Mouse (Mus musculus): ENCODE results near the gene Agl. TPM values are rescaled to one million over a fixed set of nuclear protein-coding genes. Genes with fewer than 3 reads are reported as not detected.
A peak's percentile ranks its signal among the peaks of the same experiment; 100 is the strongest.
"Not testable (repeated sequence)": the region's sequence is repeated elsewhere in the genome, so short reads cannot be mapped to it uniquely, and the experiment has no call there.

Agl gene
- total RNA-seq, 2 experiments from 2014 or later, result 38.6 to 42.9 TPM

- DNase-seq (ENCODE audit: low spot score in 2 of 2), result no peak
Observed at GRCm38 (mm10) chr3:116817231-116817630, 9.3 kb upstream of the Agl start.

- no peak for DNase-seq (ENCODE audit: low spot score in 2 of 2)
Observed at GRCm38 (mm10) chr3:116816674-116817215, 8.8 kb upstream of the Agl start.

DNA sequence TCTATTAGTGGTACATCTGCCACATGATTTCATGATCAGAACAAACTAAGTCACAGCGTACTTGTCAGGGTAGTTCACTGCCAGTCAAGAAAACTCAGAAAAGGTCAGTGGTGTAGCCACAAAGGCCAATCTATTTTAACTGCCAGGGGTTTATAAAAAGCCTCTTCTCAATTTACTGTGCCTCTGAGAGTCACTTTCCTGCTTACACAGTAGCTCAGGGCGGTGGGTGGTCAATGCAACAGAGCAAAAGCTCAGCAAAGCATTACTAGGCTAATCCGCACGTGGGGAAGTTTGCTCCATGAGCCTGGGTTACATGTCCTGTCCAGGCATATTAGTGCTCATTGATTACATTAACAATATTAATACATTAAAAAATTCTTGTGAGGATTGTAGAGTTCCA lies 8.0 kb upstream of the Agl start:
- no peak for DNase-seq (ENCODE audit: low spot score in 2 of 2)

DNA sequence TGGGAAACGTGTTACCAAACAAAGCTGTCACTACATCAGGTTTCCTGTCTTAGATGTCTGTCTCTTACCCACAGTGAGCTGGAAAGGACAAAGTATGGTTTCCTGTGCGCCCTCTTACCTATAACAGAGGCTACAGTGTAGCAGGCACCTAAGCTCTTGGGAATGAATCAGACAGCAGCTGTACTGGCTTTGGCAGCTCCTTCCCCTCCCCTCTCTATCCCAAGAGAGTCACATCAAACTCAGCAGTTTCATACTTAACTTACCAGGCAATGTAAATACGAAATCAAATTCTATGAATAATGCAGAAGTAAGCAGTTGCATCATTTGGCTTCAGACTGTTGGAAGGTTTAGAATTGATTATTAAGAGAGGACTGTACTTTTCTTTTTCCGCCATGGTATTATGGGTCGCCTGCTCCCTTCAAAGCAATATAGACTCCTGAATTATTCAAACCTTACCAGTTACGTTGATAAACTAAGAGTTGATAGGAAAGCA lies 7.4 kb upstream of the Agl start:
- DNase-seq (ENCODE audit: low spot score in 2 of 2), result no peak

GRCm38 (mm10) chr3:116812946-116813345 lies 5.0 kb upstream of the Agl start:
- DNase-seq (ENCODE audit: low spot score in 2 of 2), result no peak

- not testable (repeated sequence) for DNase-seq (ENCODE audit: low spot score in 2 of 2)
Observed at GRCm38 (mm10) chr3:116810351-116810750, 2.4 kb upstream of the Agl start.

GRCm38 (mm10) chr3:116809221-116809620 lies 1.3 kb upstream of the Agl start:
- peak in 1 of 2 experiments; percentile 3 for DNase-seq (ENCODE audit: low spot score in 2 of 2)

GRCm38 (mm10) chr3:116808507-116809217 lies 696 bp upstream of the Agl start:
- peak in 1 of 2 experiments; percentile 17 for DNase-seq (ENCODE audit: low spot score in 2 of 2)

DNA sequence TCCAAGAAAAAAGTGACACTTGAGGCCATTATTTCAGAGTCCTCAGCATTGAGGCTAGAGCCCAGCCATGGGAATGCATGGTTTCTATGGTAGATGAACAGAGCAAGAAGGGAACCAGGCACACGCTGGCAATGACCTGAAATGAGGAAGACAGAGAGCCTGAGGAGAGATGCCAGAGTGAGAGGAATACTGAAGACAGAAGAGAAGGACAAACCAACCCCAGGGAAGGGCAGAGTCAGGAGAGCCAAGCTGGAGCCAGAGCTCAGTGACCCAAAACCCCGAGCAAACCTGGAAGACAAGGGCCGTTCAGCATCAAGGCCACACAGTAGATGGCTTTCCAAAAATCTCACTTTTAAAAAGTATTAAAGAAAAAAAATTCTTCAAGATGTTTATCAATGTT lies 2.1 kb downstream of the Agl start:
- no peak for DNase-seq (ENCODE audit: low spot score in 2 of 2)

GRCm38 (mm10) chr3:116804746-116805285 lies 3.1 kb downstream of the Agl start:
- DNase-seq (ENCODE audit: low spot score in 2 of 2), result no peak

DNA sequence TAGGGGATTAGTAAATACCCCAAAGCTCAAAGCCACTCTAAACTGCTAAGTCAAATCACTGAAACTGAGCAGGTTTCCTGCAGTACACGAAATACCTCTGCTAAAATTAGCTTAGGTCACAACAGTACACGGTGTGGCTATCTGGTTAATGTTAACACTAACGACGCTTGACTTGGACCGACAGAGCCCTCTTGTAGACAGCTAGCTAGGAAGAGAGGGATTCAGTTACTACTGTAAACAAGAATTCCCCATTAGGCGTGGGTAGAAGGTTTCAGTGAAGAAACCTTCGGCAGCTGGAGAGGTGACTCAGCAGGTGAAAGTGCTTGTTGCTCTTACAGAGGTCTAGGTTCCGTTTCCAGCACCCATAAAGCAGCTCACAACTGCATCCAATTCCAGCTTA lies 6.2 kb downstream of the Agl start:
- DNase-seq (ENCODE audit: low spot score in 2 of 2), result no peak

DNA sequence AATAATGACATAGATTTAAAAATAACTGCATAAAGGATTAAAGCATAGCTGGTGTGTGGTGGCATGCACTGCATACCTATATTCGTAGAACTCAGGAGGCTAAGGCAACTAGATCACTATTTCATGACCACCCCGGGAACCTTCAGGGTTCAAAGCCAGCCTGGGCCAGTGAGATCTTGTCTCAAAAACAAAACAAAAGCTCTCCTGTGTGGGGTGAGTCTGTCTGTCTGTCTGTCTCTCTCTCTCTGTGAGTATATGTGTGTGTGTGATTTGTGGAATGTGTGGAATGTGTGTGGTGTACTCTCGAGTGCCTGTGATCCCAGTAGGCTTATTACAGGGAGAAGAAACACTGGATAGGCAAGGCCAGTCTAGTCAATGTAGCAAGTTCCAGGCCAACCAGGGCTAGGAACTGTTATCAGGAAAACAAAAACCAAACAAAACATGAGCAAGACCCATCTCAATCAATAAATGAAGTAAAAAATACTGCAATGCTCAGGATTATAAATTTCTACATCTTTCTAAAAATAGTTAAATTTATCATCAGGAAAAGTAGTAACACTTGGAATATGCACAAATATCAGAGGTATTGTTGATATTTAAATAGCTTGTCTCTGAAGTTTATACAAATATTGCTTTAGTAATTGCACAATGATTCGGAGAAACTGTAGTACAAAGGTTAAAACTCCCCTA lies 9.0 kb downstream of the Agl start:
- DNase-seq (ENCODE audit: low spot score in 2 of 2), result no peak

DNA sequence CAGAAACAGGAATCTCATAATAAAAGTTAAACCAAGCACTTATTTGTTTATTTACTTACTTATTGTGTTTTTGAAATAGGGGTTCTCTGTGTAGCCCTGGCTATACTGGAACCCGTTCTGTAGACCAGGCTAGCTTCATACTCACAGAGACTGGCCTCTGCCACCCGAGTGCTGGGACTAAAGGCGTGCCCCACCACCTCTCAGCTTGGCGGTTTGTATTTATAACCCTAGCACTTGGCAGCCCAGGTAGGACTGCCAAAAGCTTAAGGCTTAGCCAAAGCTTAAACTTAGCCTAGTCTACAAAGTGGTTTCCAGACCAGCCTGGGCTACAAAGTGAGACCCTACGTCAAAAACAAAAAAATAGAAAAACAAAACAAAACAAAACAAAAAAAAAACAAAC lies 19.1 kb downstream of the Agl start:
- no peak for DNase-seq (ENCODE audit: low spot score in 2 of 2)

- no peak for DNase-seq (ENCODE audit: low spot score in 2 of 2)
Observed at GRCm38 (mm10) chr3:116786543-116786942, 21.4 kb downstream of the Agl start.

GRCm38 (mm10) chr3:116785820-116786219 lies 22.1 kb downstream of the Agl start:
- DNase-seq (ENCODE audit: low spot score in 2 of 2), result no peak

DNA sequence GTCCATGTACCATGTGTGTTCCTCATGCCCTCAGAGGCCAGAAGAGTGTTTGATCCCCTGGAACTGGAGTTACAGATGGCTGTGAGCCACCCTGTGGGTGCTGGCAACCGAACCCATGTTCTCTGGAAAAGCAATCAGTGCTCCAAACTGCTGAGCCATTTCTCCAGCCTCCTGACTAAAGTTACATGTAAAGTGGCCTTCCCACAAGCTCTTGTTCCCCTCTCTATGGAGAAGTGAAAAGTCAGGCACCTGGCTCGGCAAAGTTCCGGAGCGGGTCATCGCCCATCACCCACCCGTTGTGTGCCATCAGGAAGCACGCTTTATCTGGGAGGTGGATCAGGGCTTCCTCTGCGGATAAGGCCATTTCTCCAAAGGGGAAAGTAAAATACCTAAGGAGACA lies 23.2 kb downstream of the Agl start:
- no peak for DNase-seq (ENCODE audit: low spot score in 2 of 2)

DNA sequence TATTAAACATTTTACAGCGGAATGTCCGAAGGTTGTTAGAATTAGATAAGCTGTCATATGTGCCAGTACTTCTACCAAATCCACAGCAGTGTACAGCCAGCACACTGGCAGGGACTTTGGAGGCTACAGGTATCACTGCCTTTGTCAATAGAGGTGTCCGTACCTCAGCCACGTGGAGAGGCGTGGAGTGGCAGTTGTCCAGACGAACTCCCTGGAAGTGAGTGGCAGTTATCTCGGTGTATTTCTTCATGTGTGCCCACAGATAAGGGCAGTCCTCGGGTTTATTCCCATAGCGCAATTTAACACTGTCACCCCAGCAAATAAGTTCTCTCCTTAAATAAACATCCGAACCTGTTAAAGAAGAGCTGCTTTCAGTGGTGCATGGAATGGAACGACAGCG lies 23.7 kb downstream of the Agl start:
- no peak for DNase-seq (ENCODE audit: low spot score in 2 of 2)

DNA sequence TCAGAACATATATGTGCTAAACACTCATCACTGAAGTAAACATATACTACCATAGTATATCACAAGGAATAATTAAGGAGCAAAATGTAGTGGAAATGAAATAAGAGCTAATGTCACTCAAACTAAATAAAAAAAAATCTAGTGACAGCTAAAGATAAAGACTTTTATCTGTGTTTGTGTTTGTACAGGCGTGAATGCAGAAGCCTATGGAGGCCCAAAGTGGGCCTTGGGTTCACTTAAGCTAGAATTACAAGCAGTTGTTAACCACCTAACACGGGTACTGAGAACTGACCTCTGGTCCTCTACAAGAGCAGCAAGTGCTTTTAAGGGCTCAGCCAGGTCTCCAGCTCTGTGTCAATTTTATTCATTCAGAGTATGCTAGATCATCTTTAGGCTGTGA lies 31.0 kb downstream of the Agl start:
- DNase-seq (ENCODE audit: low spot score in 2 of 2), result no peak

- DNase-seq (ENCODE audit: low spot score in 2 of 2), result no peak
Observed at GRCm38 (mm10) chr3:116773836-116774235, 34.1 kb downstream of the Agl start.

- no peak for DNase-seq (ENCODE audit: low spot score in 2 of 2)
Observed at GRCm38 (mm10) chr3:116771597-116771996, 36.4 kb downstream of the Agl start.

- not testable (repeated sequence) for DNase-seq (ENCODE audit: low spot score in 2 of 2)
Observed at GRCm38 (mm10) chr3:116766963-116767362, 41.0 kb downstream of the Agl start.

GRCm38 (mm10) chr3:116752818-116753217 lies 55.1 kb downstream of the Agl start:
- no peak for DNase-seq (ENCODE audit: low spot score in 2 of 2)

Measured in adrenal gland, postnatal 4 days (tissue).